Mouse (Mus musculus): ENCODE data around the gene Abracl. TPM values are rescaled to one million over a fixed set of nuclear protein-coding genes. Genes with fewer than 3 reads are reported as not detected.

Gene Abracl
- polyA plus RNA-seq, 1 experiment from 2014 or later, result 210 TPM

GRCm38 (mm10) chr10:18011761-18012160, 11.3 kb downstream of the Abracl start:
- Histone ChIP-seq H3K4me1 (ENCODE audit: control insufficient read depth, insufficient read depth, low read length) (no peaks in the 10 kb centered on the region), H3K9ac (ENCODE audit: low read depth, low read length) (no peak overlapping the region), H3K4me2 (no peak overlapping the region), H3K27ac (ENCODE audit: low read depth, low read length) (no peak overlapping the region), H3K36me3 (ENCODE audit: control insufficient read depth, insufficient read depth, low read length) (peaks cover 19% of the 10 kb centered on the region), H3K27me3 (ENCODE audit: control insufficient read depth, insufficient read depth, low read length) (no peaks in the 10 kb centered on the region), H3K9me3 (replicated peaks; ENCODE audit: control insufficient read depth, low read length) (no peaks in the 10 kb centered on the region), H3K4me3 (ENCODE audit: low read depth, low read length) (no peak overlapping the region)
- no peak for ATAC-seq (replicated peaks; ENCODE audit: insufficient number of reproducible peaks, low FRiP score, low TSS enrichment)
- WGBS (ENCODE audit: insufficient replicate concordance), result 86% methylated on average over 5 of the region's 5 CpGs

GRCm38 (mm10) chr10:18009744-18010143, 13.3 kb downstream of the Abracl start:
- ATAC-seq (replicated peaks; ENCODE audit: insufficient number of reproducible peaks, low FRiP score, low TSS enrichment), result no peak
- no peaks in the 10 kb centered on the region for H3K27me3 ChIP-seq (ENCODE audit: control insufficient read depth, insufficient read depth, low read length)
- no peaks in the 10 kb centered on the region for H3K4me1 ChIP-seq (ENCODE audit: control insufficient read depth, insufficient read depth, low read length)
- H3K36me3 ChIP-seq (ENCODE audit: control insufficient read depth, insufficient read depth, low read length), result peaks cover 15% of the 10 kb centered on the region
- no peak overlapping the region for H3K27ac ChIP-seq (ENCODE audit: low read depth, low read length)
- H3K9ac ChIP-seq (ENCODE audit: low read depth, low read length), result no peak overlapping the region
- H3K4me3 ChIP-seq (ENCODE audit: low read depth, low read length), result no peak overlapping the region
- no peak overlapping the region for H3K4me2 ChIP-seq
- H3K9me3 ChIP-seq (replicated peaks; ENCODE audit: control insufficient read depth, low read length), result no peaks in the 10 kb centered on the region
- WGBS (ENCODE audit: insufficient replicate concordance), result 86% methylated on average over 1 of the region's 1 CpGs

- no peak overlapping the region for H3K4me3 ChIP-seq (ENCODE audit: low read depth, low read length)
- no peaks in the 10 kb centered on the region for H3K4me1 ChIP-seq (ENCODE audit: control insufficient read depth, insufficient read depth, low read length)
- peaks cover 8% of the 10 kb centered on the region for H3K36me3 ChIP-seq (ENCODE audit: control insufficient read depth, insufficient read depth, low read length)
- H3K27ac ChIP-seq (ENCODE audit: low read depth, low read length), result no peak overlapping the region
- H3K27me3 ChIP-seq (ENCODE audit: control insufficient read depth, insufficient read depth, low read length), result no peaks in the 10 kb centered on the region
- ATAC-seq (replicated peaks; ENCODE audit: insufficient number of reproducible peaks, low FRiP score, low TSS enrichment), result no peak
- no peaks in the 10 kb centered on the region for H3K9me3 ChIP-seq (replicated peaks; ENCODE audit: control insufficient read depth, low read length)
- no peak overlapping the region for H3K9ac ChIP-seq (ENCODE audit: low read depth, low read length)
- no peak overlapping the region for H3K4me2 ChIP-seq
Measured at GRCm38 (mm10) chr10:18008118-18008517, 15.0 kb downstream of the Abracl start.

- Histone ChIP-seq H3K27ac (ENCODE audit: low read depth, low read length) (no peak overlapping the region), H3K4me1 (ENCODE audit: control insufficient read depth, insufficient read depth, low read length) (no peaks in the 10 kb centered on the region), H3K9me3 (replicated peaks; ENCODE audit: control insufficient read depth, low read length) (no peaks in the 10 kb centered on the region), H3K4me2 (no peak overlapping the region), H3K4me3 (ENCODE audit: low read depth, low read length) (no peak overlapping the region), H3K27me3 (ENCODE audit: control insufficient read depth, insufficient read depth, low read length) (no peaks in the 10 kb centered on the region), H3K9ac (ENCODE audit: low read depth, low read length) (no peak overlapping the region), H3K36me3 (ENCODE audit: control insufficient read depth, insufficient read depth, low read length) (peaks cover 8% of the 10 kb centered on the region)
- ATAC-seq (replicated peaks; ENCODE audit: insufficient number of reproducible peaks, low FRiP score, low TSS enrichment), result no peak
- 80% methylated on average over 3 of the region's 3 CpGs for WGBS (ENCODE audit: insufficient replicate concordance)
Measured at GRCm38 (mm10) chr10:18007243-18007642, 15.8 kb downstream of the Abracl start.

- Histone ChIP-seq H3K4me2 (no peak overlapping the region), H3K27me3 (ENCODE audit: control insufficient read depth, insufficient read depth, low read length) (no peaks in the 10 kb centered on the region), H3K4me1 (ENCODE audit: control insufficient read depth, insufficient read depth, low read length) (no peaks in the 10 kb centered on the region), H3K9me3 (replicated peaks; ENCODE audit: control insufficient read depth, low read length) (no peaks in the 10 kb centered on the region), H3K4me3 (ENCODE audit: low read depth, low read length) (no peak overlapping the region), H3K36me3 (ENCODE audit: control insufficient read depth, insufficient read depth, low read length) (peaks cover 8% of the 10 kb centered on the region), H3K9ac (ENCODE audit: low read depth, low read length) (no peak overlapping the region), H3K27ac (ENCODE audit: low read depth, low read length) (no peak overlapping the region)
- WGBS (ENCODE audit: insufficient replicate concordance), result 89% methylated on average over 1 of the region's 1 CpGs
- ATAC-seq (replicated peaks; ENCODE audit: insufficient number of reproducible peaks, low FRiP score, low TSS enrichment), result no peak
Measured at GRCm38 (mm10) chr10:18006756-18007155, 16.3 kb downstream of the Abracl start.

GRCm38 (mm10) chr10:18005136-18005955, 17.7 kb downstream of the Abracl start:
- Histone ChIP-seq H3K36me3 (ENCODE audit: control insufficient read depth, insufficient read depth, low read length) (peaks cover 5% of the 10 kb centered on the region), H3K27ac (ENCODE audit: low read depth, low read length) (no peak overlapping the region), H3K9me3 (replicated peaks; ENCODE audit: control insufficient read depth, low read length) (no peaks in the 10 kb centered on the region), H3K4me1 (ENCODE audit: control insufficient read depth, insufficient read depth, low read length) (no peaks in the 10 kb centered on the region), H3K4me2 (no peak overlapping the region), H3K4me3 (ENCODE audit: low read depth, low read length) (no peak overlapping the region), H3K9ac (ENCODE audit: low read depth, low read length) (no peak overlapping the region), H3K27me3 (ENCODE audit: control insufficient read depth, insufficient read depth, low read length) (no peaks in the 10 kb centered on the region)
- 80% methylated on average over 7 of the region's 7 CpGs for WGBS (ENCODE audit: insufficient replicate concordance)
- ATAC-seq (replicated peaks; ENCODE audit: insufficient number of reproducible peaks, low FRiP score, low TSS enrichment), result no peak

GRCm38 (mm10) chr10:18003966-18004637, 19.0 kb downstream of the Abracl start:
- Histone ChIP-seq H3K9ac (ENCODE audit: low read depth, low read length) (no peak overlapping the region), H3K36me3 (ENCODE audit: control insufficient read depth, insufficient read depth, low read length) (no peaks in the 10 kb centered on the region), H3K4me3 (ENCODE audit: low read depth, low read length) (no peak overlapping the region), H3K4me2 (no peak overlapping the region), H3K9me3 (replicated peaks; ENCODE audit: control insufficient read depth, low read length) (no peaks in the 10 kb centered on the region), H3K27me3 (ENCODE audit: control insufficient read depth, insufficient read depth, low read length) (no peaks in the 10 kb centered on the region), H3K4me1 (ENCODE audit: control insufficient read depth, insufficient read depth, low read length) (no peaks in the 10 kb centered on the region), H3K27ac (ENCODE audit: low read depth, low read length) (no peak overlapping the region)
- 72% methylated on average over 12 of the region's 12 CpGs for WGBS (ENCODE audit: insufficient replicate concordance)
- no peak for ATAC-seq (replicated peaks; ENCODE audit: insufficient number of reproducible peaks, low FRiP score, low TSS enrichment)

- WGBS (ENCODE audit: insufficient replicate concordance), result 71% methylated on average over 4 of the region's 4 CpGs
- H3K4me1 ChIP-seq (ENCODE audit: control insufficient read depth, insufficient read depth, low read length), result no peaks in the 10 kb centered on the region
- no peaks in the 10 kb centered on the region for H3K27me3 ChIP-seq (ENCODE audit: control insufficient read depth, insufficient read depth, low read length)
- ATAC-seq (replicated peaks; ENCODE audit: insufficient number of reproducible peaks, low FRiP score, low TSS enrichment), result no peak
- no peak overlapping the region for H3K9ac ChIP-seq (ENCODE audit: low read depth, low read length)
- H3K9me3 ChIP-seq (replicated peaks; ENCODE audit: control insufficient read depth, low read length), result no peaks in the 10 kb centered on the region
- no peaks in the 10 kb centered on the region for H3K36me3 ChIP-seq (ENCODE audit: control insufficient read depth, insufficient read depth, low read length)
- no peak overlapping the region for H3K27ac ChIP-seq (ENCODE audit: low read depth, low read length)
- no peak overlapping the region for H3K4me2 ChIP-seq
- no peak overlapping the region for H3K4me3 ChIP-seq (ENCODE audit: low read depth, low read length)
Measured at GRCm38 (mm10) chr10:17990576-17990975, 32.5 kb downstream of the Abracl start.

- H3K9me3 ChIP-seq (replicated peaks; ENCODE audit: control insufficient read depth, low read length), result no peaks in the 10 kb centered on the region
- H3K4me2 ChIP-seq, result no peak overlapping the region
- H3K4me3 ChIP-seq (ENCODE audit: low read depth, low read length), result no peak overlapping the region
- H3K4me1 ChIP-seq (ENCODE audit: control insufficient read depth, insufficient read depth, low read length), result no peaks in the 10 kb centered on the region
- H3K27me3 ChIP-seq (ENCODE audit: control insufficient read depth, insufficient read depth, low read length), result no peaks in the 10 kb centered on the region
- H3K36me3 ChIP-seq (ENCODE audit: control insufficient read depth, insufficient read depth, low read length), result no peaks in the 10 kb centered on the region
- no peak overlapping the region for H3K9ac ChIP-seq (ENCODE audit: low read depth, low read length)
- H3K27ac ChIP-seq (ENCODE audit: low read depth, low read length), result no peak overlapping the region
- no peak for ATAC-seq (replicated peaks; ENCODE audit: insufficient number of reproducible peaks, low FRiP score, low TSS enrichment)
- 65% methylated on average over 6 of the region's 6 CpGs for WGBS (ENCODE audit: insufficient replicate concordance)
Measured at GRCm38 (mm10) chr10:17989136-17989535, 34.0 kb downstream of the Abracl start.
